Mouse (Mus musculus): ENCODE results near the gene Selenok. TPM values are rescaled to one million over a fixed set of nuclear protein-coding genes. Genes with fewer than 3 reads are reported as not detected.

The Selenok gene
- total and polyA plus RNA-seq, 3 experiments: 49.8 to 71.1 TPM; not detected in 1

DNA sequence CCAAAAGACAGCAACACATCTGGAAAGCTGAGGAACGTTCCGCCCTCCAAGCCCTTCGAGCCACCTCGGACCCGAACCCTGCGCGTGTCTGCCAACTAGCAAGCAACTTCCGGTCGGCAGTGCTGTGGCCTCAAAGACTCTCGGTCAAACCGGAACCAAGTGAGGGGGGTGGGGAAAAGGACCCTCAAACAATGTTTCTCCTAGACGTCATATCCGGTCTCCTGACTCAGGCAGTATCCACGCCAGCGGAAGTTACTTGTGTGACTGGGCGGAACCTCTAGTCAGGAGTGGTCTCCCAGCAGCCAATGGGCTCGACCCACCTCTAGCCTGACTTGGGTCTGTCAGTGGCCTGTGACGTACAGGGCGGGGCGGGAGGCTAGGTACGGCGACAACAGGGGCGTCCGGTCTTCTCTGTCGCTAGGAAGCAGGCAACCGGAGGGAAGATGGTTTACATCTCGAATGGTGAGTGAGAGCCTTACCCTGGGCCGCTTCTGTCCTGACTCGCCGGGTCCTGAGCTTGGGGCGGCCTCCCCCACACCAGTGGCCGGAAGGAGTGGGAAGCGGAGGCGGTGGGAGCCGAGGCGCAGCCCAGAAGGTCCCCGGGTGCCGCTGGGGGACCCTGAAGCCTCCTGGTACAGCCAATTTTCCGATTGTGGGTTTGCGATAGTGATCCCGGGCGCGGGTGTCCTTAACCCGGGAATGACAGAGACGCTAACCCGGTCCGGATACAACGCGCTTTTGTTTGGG lies at the start of gene Selenok (continued):
- peak; percentile 90 for TF ChIP-seq HCFC1 (IDR thresholded peaks at IDR 0.05; ENCODE audit: low read depth, low read length)
- TF ChIP-seq ETS1 (IDR thresholded peaks at IDR 0.05; ENCODE audit: low read depth, low read length): peak; percentile 75; the same call in 1 of the 2 replicates
- no peak for TF ChIP-seq GABPA (IDR thresholded peaks at IDR 0.05; ENCODE audit: low read depth, low read length)
- peak; percentile 80 for TF ChIP-seq TBP (IDR thresholded peaks at IDR 0.05; ENCODE audit: low read depth, low read length)
- no peak for TF ChIP-seq GATA1 (IDR thresholded peaks at IDR 0.05; ENCODE audit: low read depth, low read length)

DNA sequence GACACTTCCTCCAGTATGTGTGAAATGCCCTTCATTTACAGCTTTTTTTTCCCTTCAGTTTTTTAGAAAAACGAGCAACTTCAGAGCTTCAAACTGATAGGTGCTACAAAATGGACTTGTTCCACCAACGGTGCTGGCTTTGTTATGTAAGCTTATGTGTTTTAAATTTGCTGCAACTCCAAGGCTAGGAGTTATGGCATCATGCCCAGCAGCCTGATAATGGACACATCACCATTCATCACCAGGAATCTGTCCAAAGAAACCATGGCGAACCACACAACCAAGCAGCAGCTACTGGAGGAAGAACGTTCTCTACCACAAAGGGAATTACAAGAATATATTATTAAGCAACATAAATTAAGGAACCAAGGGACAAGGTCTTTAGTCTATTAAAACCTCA lies 39.1 kb upstream of the Selenok start:
- Histone ChIP-seq H3K4me1 (ENCODE audit: control insufficient read depth in 1 of 2, insufficient read depth in 2 of 2, low read length in 2 of 2) (no peaks in the 10 kb centered on the region), H3K9me3 (replicated peaks; ENCODE audit: insufficient read depth, low read length) (no peaks in the 10 kb centered on the region), H3K36me3 (ENCODE audit: control insufficient read depth in 1 of 2, insufficient read depth in 2 of 2, low read length in 2 of 2) (no peaks in the 10 kb centered on the region), H3K27me3 (ENCODE audit: control insufficient read depth in 1 of 2, insufficient read depth in 2 of 2, low read length in 2 of 2) (no peaks in the 10 kb centered on the region), H3K4me3 (ENCODE audit: control insufficient read depth in 1 of 2, insufficient read depth in 1 of 2, low read depth in 2 of 2, low read length in 2 of 2) (no peak overlapping the region), H3K9ac (ENCODE audit: control insufficient read depth, low read depth, low read length, poor library complexity, severe bottlenecking) (no peak overlapping the region), H3K79me2 (ENCODE audit: control insufficient read depth, insufficient read depth, low read length, poor library complexity) (no peaks in the 10 kb centered on the region), H3K27ac (ENCODE audit: control insufficient read depth, low read depth, low read length) (no peak overlapping the region)
- TF ChIP-seq CHD1 (IDR thresholded peaks at IDR 0.05; ENCODE audit: low read depth, low read length): no peak
- TF ChIP-seq NRF1 (IDR thresholded peaks at IDR 0.05; ENCODE audit: insufficient read depth, low read depth, low read length, poor library complexity, severe bottlenecking): no peak
- TF ChIP-seq ETS1 (IDR thresholded peaks at IDR 0.05; ENCODE audit: low read depth, low read length): no peak
- no peak for TF ChIP-seq SMC3 (IDR thresholded peaks at IDR 0.05; ENCODE audit: low read depth, low read length)
- no peak for TF ChIP-seq GABPA (IDR thresholded peaks at IDR 0.05; ENCODE audit: low read depth, low read length)
- TF ChIP-seq BHLHE40 (IDR thresholded peaks at IDR 0.05; ENCODE audit: borderline replicate concordance, low read depth, low read length): no peak
- no peak for TF ChIP-seq SIN3A (IDR thresholded peaks at IDR 0.05; ENCODE audit: low read length)
- TF ChIP-seq MAFK (IDR thresholded peaks at IDR 0.05; ENCODE audit: borderline replicate concordance, low read depth, low read length): no peak
- no peak for TF ChIP-seq GATA1 (IDR thresholded peaks at IDR 0.05; ENCODE audit: low read depth, low read length)
- TF ChIP-seq ZMIZ1 (IDR thresholded peaks at IDR 0.05; ENCODE audit: low read depth, low read length): no peak
- TF ChIP-seq NELFE (IDR thresholded peaks at IDR 0.05; ENCODE audit: low read depth, low read length): no peak
- TF ChIP-seq RAD21 (IDR thresholded peaks at IDR 0.05; ENCODE audit: low read depth, low read length): no peak
- no peak for DNase-seq (ENCODE audit: low read depth, low spot score)

DNA sequence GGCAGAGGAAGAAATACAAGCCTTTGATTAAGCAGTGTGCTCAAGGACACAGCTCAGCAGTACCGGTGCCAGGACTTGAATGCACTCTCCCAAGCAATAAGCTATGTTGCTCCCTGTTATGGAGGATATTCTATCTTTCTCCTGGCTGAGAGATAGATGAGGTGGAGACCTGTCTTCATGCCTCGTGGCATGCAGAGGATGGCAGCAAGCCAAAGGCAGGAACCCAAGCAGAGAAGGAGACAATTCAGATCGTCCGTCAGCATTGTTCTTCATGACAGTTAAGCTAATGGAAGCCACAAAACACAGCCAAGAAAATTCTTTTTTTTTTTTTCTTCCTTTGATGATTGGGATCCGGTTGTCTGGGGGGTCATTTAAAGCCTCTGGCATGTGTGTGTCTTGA lies 32.6 kb upstream of the Selenok start:
- Histone ChIP-seq H3K27me3 (ENCODE audit: control insufficient read depth in 1 of 2, insufficient read depth in 2 of 2, low read length in 2 of 2) (no peaks in the 10 kb centered on the region), H3K9ac (ENCODE audit: control insufficient read depth, low read depth, low read length, poor library complexity, severe bottlenecking) (no peak overlapping the region), H3K36me3 (ENCODE audit: control insufficient read depth in 1 of 2, insufficient read depth in 2 of 2, low read length in 2 of 2) (no peaks in the 10 kb centered on the region), H3K9me3 (replicated peaks; ENCODE audit: insufficient read depth, low read length) (no peaks in the 10 kb centered on the region), H3K79me2 (ENCODE audit: control insufficient read depth, insufficient read depth, low read length, poor library complexity) (no peaks in the 10 kb centered on the region), H3K4me3 (ENCODE audit: control insufficient read depth in 1 of 2, insufficient read depth in 1 of 2, low read depth in 2 of 2, low read length in 2 of 2) (no peak overlapping the region), H3K27ac (ENCODE audit: control insufficient read depth, low read depth, low read length) (no peak overlapping the region), H3K4me1 (ENCODE audit: control insufficient read depth in 1 of 2, insufficient read depth in 2 of 2, low read length in 2 of 2) (peaks cover 1 to 5% of the 10 kb centered on the region in 2 experiments; a peak in 1 of 4 replicates)
- TF ChIP-seq EP300 (IDR thresholded peaks at IDR 0.05; ENCODE audit: low read depth in 1 of 2, low read length in 2 of 2): no peak
- no peak for TF ChIP-seq UBTF (IDR thresholded peaks at IDR 0.05; ENCODE audit: borderline replicate concordance, insufficient read depth, low read depth, low read length)
- no peak for TF ChIP-seq ELF1 (IDR thresholded peaks at IDR 0.05; ENCODE audit: low read depth, low read length)
- no peak for TF ChIP-seq USF1 (IDR thresholded peaks at IDR 0.05; ENCODE audit: low read depth, low read length)
- no peak for TF ChIP-seq POLR2A (IDR thresholded peaks at IDR 0.05; ENCODE audit: control insufficient read depth in 1 of 2, insufficient read depth in 1 of 2, low read depth in 1 of 2, low read length in 2 of 2, poor library complexity in 1 of 2)
- TF ChIP-seq TCF12 (IDR thresholded peaks at IDR 0.05; ENCODE audit: low read depth, low read length): no peak
- no peak for DNase-seq (ENCODE audit: low read depth, low spot score)

Measured in MEL (cell line).